Mouse (Mus musculus): ENCODE measurements around the gene Atpaf1. TPM values are rescaled to one million over a fixed set of nuclear protein-coding genes. Genes with fewer than 3 reads are reported as not detected.

The Atpaf1 gene
- polyA plus RNA-seq, 1 experiment from 2014 or later = 14.5 TPM

DNA sequence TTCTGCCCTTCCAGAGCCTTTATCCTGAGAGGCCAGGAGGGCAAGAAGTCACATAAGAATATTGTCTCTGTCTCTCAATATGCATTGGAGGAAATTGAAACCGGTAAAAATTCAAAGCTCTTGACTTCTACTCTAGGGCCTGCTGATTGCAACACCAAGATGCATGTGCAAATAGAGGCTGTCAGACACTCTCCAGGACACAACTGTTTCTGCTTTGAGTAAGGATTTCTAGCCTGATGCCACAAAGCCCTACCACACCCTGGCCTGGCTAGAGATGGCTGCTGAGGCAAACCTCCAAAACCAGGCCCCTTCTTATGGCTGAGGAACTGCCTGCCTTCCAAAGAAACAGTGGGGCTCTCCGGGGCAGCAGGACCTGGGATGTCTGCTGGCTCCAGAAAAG is 51.0 kb downstream of the Atpaf1 start:
- H3K9ac ChIP-seq (replicated peaks) = no peak overlapping the region
- no peaks in the 10 kb centered on the region for H3K27me3 ChIP-seq (ENCODE audit: insufficient read depth, low read length)
- no peaks in the 10 kb centered on the region for H3K9me3 ChIP-seq (ENCODE audit: low read length)
- H3K4me3 ChIP-seq (ENCODE audit: low read depth, low read length) = no peak overlapping the region
- no peak for ATAC-seq
- H3K4me1 ChIP-seq (ENCODE audit: insufficient read depth) = peaks cover 27% of the 10 kb centered on the region
- no peak for TF ChIP-seq CTCF (IDR thresholded peaks at IDR 0.05; ENCODE audit: low read depth)
- TF ChIP-seq EP300 (IDR thresholded peaks at IDR 0.05; ENCODE audit: low read depth) = no peak
- no peak overlapping the region for H3K4me2 ChIP-seq (ENCODE audit: low read depth, low read length)
- 61% methylated on average over 2 of the region's 2 CpGs for WGBS (ENCODE audit: insufficient replicate concordance)
- DNase-seq = no peak
- H3K36me3 ChIP-seq (replicated peaks; ENCODE audit: insufficient read depth, low read length) = peaks cover 38% of the 10 kb centered on the region
- H3K27ac ChIP-seq (ENCODE audit: low read depth) = no peak overlapping the region

- H3K9ac ChIP-seq (replicated peaks) = no peak overlapping the region
- H3K4me1 ChIP-seq (ENCODE audit: insufficient read depth) = peaks cover 25% of the 10 kb centered on the region
- H3K27ac ChIP-seq (ENCODE audit: low read depth) = peak overlapping the region; percentile 86
Observed at GRCm38 (mm10) chr4:115838196-115838595, 53.6 kb downstream of the Atpaf1 start.

DNA sequence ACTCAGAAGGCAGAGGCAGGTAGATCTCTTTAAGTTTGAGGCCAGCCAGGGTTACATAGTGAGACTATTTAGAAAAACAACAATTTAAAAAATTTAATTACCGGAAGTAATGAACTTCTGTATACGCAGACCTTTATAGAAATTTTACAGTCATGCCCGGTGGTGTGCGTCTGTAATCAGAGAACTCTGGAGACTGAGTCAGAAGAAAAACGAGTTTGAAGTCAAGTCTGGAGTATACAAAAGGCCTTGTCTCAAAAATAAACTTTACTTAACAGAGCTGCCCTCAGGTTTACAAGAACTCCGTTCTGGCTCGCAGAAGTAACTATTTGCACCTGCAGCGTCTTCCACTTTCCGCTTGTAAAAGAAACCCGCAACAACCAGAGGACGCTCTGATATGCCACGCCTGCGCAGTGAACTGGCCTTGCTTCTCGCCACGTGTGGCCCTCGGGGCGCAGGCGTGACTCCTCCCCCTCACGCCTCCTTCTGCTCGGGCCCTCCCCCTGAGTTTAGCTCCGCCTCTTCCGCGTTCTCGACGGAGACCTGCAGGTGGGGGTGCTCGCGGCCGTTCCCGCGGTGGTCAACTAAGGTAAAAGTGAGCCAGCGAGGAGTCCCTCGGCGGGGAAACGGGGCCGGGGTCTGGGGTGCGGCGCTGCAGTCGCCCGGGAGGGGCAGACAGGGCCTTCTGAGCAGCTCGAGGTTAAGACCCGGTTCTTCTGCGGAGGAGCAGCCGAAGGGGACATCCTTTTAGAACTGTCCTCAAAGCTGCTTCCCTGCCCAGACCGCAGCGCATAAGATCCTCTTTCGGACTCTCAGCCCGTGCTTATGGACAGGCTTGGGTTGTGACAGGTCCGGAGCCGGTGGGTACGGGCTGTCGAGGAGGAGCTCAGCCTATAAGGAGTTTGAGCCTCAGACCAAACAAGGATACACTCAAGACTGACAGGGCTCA is 54.4 kb downstream of the Atpaf1 start, which contains the start of gene Mknk1:
Gene Mknk1 (plus strand): TSS at position 503 of the 946 bp plus-strand sequence.
- peak within 1 kb of the TSS; percentile 86 for H3K4me2 ChIP-seq (ENCODE audit: low read depth, low read length)
- WGBS (ENCODE audit: insufficient replicate concordance) = 2% methylated on average over 50 of the region's 51 CpGs
- H3K4me3 ChIP-seq (ENCODE audit: low read depth, low read length) = peak within 1 kb of the TSS; percentile 91
- peak within 1 kb of the TSS; percentile 86 for H3K27ac ChIP-seq (ENCODE audit: low read depth)
- no peaks in the 10 kb centered on the region for H3K9me3 ChIP-seq (ENCODE audit: low read length)
- H3K27me3 ChIP-seq (ENCODE audit: insufficient read depth, low read length) = no peaks in the 10 kb centered on the region
- peaks cover 25% of the 10 kb centered on the region for H3K4me1 ChIP-seq (ENCODE audit: insufficient read depth)
- ATAC-seq = peak; percentile 97
- peak; percentile 41 for TF ChIP-seq CTCF (IDR thresholded peaks at IDR 0.05; ENCODE audit: low read depth)
- no peak for TF ChIP-seq EP300 (IDR thresholded peaks at IDR 0.05; ENCODE audit: low read depth)
- peak; percentile 97 for DNase-seq
- H3K9ac ChIP-seq (replicated peaks) = peak within 1 kb of the TSS; percentile 87
- peaks cover 22% of the 10 kb centered on the region for H3K36me3 ChIP-seq (replicated peaks; ENCODE audit: insufficient read depth, low read length)

More at GRCm38 (mm10) chr4:115838196-115838595, 53.6 kb downstream of the Atpaf1 start:
- ATAC-seq (no peak), DNase-seq (no peak)
- Histone ChIP-seq H3K9me3 (ENCODE audit: low read length) (no peaks in the 10 kb centered on the region), H3K4me2 (ENCODE audit: low read depth, low read length) (peak overlapping the region; percentile 86), H3K4me3 (ENCODE audit: low read depth, low read length) (peak overlapping the region; percentile 91), H3K27me3 (ENCODE audit: insufficient read depth, low read length) (no peaks in the 10 kb centered on the region), H3K36me3 (replicated peaks; ENCODE audit: insufficient read depth, low read length) (peaks cover 23% of the 10 kb centered on the region)
- no peak for TF ChIP-seq CTCF (IDR thresholded peaks at IDR 0.05; ENCODE audit: low read depth)
- WGBS (ENCODE audit: insufficient replicate concordance) = 29% methylated on average over 4 of the region's 4 CpGs

- peaks cover 15% of the 10 kb centered on the region; the same call in 1 of the 2 replicates for H3K36me3 ChIP-seq (replicated peaks; ENCODE audit: insufficient read depth, low read length)
- no peaks in the 10 kb centered on the region for H3K9me3 ChIP-seq (ENCODE audit: low read length)
- no peaks in the 10 kb centered on the region for H3K27me3 ChIP-seq (ENCODE audit: insufficient read depth, low read length)
- no peak; the same call in 1 of the 2 replicates for TF ChIP-seq EP300 (IDR thresholded peaks at IDR 0.05; ENCODE audit: low read depth)
- TF ChIP-seq CTCF (IDR thresholded peaks at IDR 0.05; ENCODE audit: low read depth) = no peak
- peak overlapping the region; percentile 87 for H3K9ac ChIP-seq (replicated peaks)
- WGBS (ENCODE audit: insufficient replicate concordance) = 48% methylated on average over 4 of the region's 4 CpGs
- peaks cover 25% of the 10 kb centered on the region for H3K4me1 ChIP-seq (ENCODE audit: insufficient read depth)
- ATAC-seq = peak; percentile 27
- peak overlapping the region; percentile 91 for H3K4me3 ChIP-seq (ENCODE audit: low read depth, low read length)
- peak overlapping the region; percentile 86 for H3K4me2 ChIP-seq (ENCODE audit: low read depth, low read length)
- peak overlapping the region; percentile 86 for H3K27ac ChIP-seq (ENCODE audit: low read depth)
- DNase-seq = no peak
Observed at GRCm38 (mm10) chr4:115839956-115840355, 55.3 kb downstream of the Atpaf1 start.

- no peak for ATAC-seq
- H3K4me3 ChIP-seq (ENCODE audit: low read depth, low read length) = 0 out of 2 replicates have a peak overlapping the region, but pooled peaks have one; percentile 5
- TF ChIP-seq CTCF (IDR thresholded peaks at IDR 0.05; ENCODE audit: low read depth) = no peak
- no peak for TF ChIP-seq EP300 (IDR thresholded peaks at IDR 0.05; ENCODE audit: low read depth)
- 0 out of 2 replicates have a peak overlapping the region, but pooled peaks have one; percentile 23 for H3K9ac ChIP-seq (replicated peaks)
- 89% methylated on average over 4 of the region's 4 CpGs for WGBS (ENCODE audit: insufficient replicate concordance)
- H3K36me3 ChIP-seq (replicated peaks; ENCODE audit: insufficient read depth, low read length) = peaks cover 17% of the 10 kb centered on the region
- H3K9me3 ChIP-seq (ENCODE audit: low read length) = no peaks in the 10 kb centered on the region
- H3K4me1 ChIP-seq (ENCODE audit: insufficient read depth) = peaks cover 23% of the 10 kb centered on the region
- DNase-seq = no peak
- no peaks in the 10 kb centered on the region for H3K27me3 ChIP-seq (ENCODE audit: insufficient read depth, low read length)
- H3K27ac ChIP-seq (ENCODE audit: low read depth) = no peak overlapping the region
- H3K4me2 ChIP-seq (ENCODE audit: low read depth, low read length) = peak overlapping the region; percentile 86
Observed at GRCm38 (mm10) chr4:115840842-115841241, 56.2 kb downstream of the Atpaf1 start.

GRCm38 (mm10) chr4:115846656-115847055 is 62.0 kb downstream of the Atpaf1 start:
- peaks cover 53% of the 10 kb centered on the region for H3K36me3 ChIP-seq (replicated peaks; ENCODE audit: insufficient read depth, low read length)
- H3K4me2 ChIP-seq (ENCODE audit: low read depth, low read length) = no peak overlapping the region
- H3K27me3 ChIP-seq (ENCODE audit: insufficient read depth, low read length) = no peaks in the 10 kb centered on the region
- TF ChIP-seq EP300 (IDR thresholded peaks at IDR 0.05; ENCODE audit: low read depth) (no peak), CTCF (IDR thresholded peaks at IDR 0.05; ENCODE audit: low read depth) (no peak)
- no peak overlapping the region for H3K9ac ChIP-seq (replicated peaks)
- H3K4me1 ChIP-seq (ENCODE audit: insufficient read depth) = peaks cover 47% of the 10 kb centered on the region
- DNase-seq (no peak), ATAC-seq (no peak)
- no peaks in the 10 kb centered on the region for H3K9me3 ChIP-seq (ENCODE audit: low read length)
- no peak overlapping the region for H3K4me3 ChIP-seq (ENCODE audit: low read depth, low read length)
- WGBS (ENCODE audit: insufficient replicate concordance) = 71% methylated on average over 2 of the region's 2 CpGs
- H3K27ac ChIP-seq (ENCODE audit: low read depth) = peak overlapping the region; percentile 86

All from liver, postnatal 0 days (tissue).